Mouse (Mus musculus) liver, embryonic 14.5 days (tissue): Measurements from ENCODE around the gene Icam5.

ENCODE experiments used
- CTCF ChIP-seq: IDR thresholded peaks from 2 replicates; pipeline ENCODE4 v1.5.1; 2016; ENCODE audit warnings: antibody characterized with exemption, low read depth, control low read depth
- EP300 ChIP-seq: IDR thresholded peaks from 2 replicates; pipeline ENCODE4 v1.6.1; 2016; ENCODE audit warnings: antibody characterized with exemption, low read depth

DNA sequence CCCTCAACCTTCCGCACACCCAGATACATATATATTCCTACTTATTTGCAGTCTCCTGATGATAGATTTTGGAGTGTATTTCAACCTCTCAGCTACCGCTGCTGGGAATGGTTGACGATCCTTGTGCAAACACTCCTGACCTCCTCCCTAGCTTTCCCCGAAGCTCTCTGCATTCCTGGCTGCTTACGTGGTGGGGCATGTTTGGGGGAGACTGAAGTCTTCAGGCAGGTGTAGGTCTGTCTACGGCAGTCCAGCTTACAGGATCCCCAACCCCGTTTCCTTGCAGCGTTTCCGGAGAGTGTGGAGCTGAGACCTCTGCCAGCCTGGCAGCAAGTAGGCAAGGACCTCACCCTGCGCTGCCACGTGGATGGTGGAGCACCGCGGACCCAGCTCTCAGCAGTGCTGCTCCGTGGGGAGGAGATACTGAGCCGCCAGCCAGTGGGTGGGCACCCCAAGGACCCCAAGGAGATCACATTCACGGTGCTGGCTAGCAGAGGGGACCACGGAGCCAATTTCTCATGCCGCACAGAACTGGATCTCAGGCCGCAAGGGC is 6.5 kb upstream of the Icam5 start:
- TF ChIP-seq CTCF, result no peak
- no peak for TF ChIP-seq EP300
